Mouse (Mus musculus) thymus, postnatal 36 days (tissue): ENCODE measurements around the gene Micu2.
"Not testable (repeated sequence)": the region's sequence is repeated elsewhere in the genome, so short reads cannot be mapped to it uniquely, and the experiment has no call there.

Experiments
- DNase-seq, 2 experiments: peaks; one replicate each; pipeline ENCODE4 v3.0.0; 2022; ENCODE audit warnings: mixed read lengths in 2 of 2

Gene Micu2

GRCm38 (mm10) chr14:57951089-57951488, 48.0 kb downstream of the Micu2 start:
- DNase-seq = no peak

GRCm38 (mm10) chr14:57945834-57946233, 53.2 kb downstream of the Micu2 start:
- DNase-seq = no peak

DNA sequence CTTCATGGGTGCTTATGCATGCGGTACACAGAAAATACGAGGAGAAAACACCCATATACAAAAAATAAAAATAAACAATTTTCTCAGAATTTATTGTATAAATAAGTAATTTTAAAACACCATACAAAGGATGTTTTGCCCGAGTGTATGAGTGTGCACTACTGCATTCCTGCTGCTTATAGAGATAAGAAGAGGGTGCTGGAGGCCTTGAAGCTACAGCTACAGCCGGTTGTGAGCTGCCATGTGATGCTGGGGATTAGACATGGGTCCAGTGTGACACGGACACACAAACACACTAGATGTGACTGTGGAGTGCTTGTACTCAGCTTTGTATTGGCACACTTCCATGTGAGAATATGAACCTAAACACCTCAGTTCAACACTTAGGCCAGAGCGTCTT, 61.8 kb downstream of the Micu2 start:
- DNase-seq = no peak

GRCm38 (mm10) chr14:57934666-57935065, 64.4 kb downstream of the Micu2 start:
- DNase-seq = no peak

- no peak for DNase-seq
Observed at GRCm38 (mm10) chr14:57933608-57934007, 65.5 kb downstream of the Micu2 start.

DNA sequence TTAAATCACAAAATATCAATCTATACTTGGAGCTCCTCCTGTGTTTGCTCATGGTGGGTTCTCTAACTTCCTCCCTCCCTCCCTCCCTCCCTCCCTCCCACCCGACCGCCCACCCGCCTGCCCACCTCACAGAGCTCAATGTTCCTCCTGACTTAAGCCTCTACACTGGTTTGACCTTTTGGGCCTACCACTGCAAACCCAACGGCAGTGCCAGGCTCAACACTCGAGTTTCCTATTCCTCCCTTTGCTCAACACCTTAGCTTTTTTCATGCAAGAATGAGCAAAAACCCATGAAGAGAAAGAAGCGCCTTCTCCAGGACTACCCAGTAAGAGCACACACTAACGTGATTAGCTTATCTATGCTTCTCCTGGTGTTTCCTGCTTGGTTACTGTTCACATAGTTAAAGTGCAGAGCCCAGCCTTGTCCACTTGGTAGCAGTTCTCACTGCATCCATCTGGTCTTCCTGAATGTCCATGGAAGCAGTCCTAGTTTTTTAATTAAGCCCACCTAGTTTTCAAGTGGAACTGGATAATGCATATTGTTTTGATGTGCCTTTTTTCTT, 66.1 kb downstream of the Micu2 start:
- DNase-seq = no peak

- no peak for DNase-seq
Observed at GRCm38 (mm10) chr14:57921428-57922131, 77.5 kb downstream of the Micu2 start.

DNA sequence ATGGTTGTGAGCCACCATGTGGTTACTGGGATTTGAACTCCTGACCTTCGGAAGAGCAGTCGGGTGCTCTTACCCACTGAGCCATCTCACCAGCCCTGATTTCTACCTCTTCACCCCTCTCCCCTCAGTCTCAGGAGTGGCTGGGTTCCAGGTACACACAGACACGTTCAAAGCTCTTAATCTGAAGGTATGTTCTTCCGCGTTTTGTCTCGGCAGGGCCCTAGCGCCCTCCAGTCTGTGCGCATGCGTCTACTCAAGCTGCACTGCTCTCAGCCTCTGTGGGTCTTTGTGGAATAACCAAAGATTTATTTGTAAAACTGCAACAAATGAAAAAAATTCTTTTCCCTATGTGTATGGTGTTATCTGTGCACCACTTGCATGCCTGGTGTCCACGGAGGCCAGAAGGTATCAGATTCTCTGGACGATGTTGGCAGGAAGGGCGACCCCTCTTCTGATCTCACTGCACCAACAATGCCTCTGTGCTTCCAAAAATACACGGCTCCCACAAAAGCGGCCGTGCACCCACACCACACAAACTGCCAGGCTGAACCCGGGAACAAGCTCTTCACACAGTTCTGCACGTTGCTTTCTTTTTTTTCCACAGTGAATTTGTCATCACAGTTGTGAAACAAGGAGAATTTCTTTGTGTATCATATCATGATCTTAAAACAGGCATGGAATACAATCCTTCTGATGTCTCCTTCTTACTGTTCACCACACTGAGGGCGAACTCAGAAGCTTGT, 78.3 kb downstream of the Micu2 start:
- DNase-seq = no peak

DNA sequence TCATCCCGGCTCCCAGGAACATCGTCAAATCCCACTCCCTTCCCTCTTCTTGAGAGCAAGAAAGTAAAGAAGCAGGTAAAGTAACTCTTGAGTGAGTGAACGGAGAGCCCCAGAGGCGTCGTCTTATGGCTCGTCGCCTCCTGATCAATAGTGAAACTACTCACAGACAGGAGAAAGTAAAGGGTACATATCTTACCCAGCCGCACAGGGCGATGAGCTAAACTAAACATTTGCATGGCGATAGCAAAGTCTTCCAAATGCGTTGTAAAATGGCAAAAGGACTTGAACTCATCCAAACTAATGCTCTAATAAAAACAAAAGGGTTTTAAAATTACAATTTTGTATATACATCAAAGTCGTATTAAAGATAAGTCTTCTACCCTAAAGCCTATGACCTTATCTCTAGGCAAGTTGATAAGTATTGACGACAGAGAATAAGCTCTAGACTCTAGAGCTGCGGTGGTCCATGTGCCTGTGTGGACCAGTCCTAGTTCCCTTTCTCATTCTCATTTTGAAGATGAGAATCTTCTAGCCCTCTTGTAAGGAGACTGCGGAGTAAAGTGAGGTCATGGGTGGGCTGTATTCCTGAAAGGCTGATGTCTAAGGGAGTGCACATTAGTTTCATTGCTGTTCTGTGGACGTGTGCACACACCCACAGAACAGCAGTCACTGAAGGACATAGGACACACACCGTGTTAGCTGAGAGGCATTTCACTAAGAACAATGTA, 79.8 kb downstream of the Micu2 start:
- no peak for DNase-seq

DNA sequence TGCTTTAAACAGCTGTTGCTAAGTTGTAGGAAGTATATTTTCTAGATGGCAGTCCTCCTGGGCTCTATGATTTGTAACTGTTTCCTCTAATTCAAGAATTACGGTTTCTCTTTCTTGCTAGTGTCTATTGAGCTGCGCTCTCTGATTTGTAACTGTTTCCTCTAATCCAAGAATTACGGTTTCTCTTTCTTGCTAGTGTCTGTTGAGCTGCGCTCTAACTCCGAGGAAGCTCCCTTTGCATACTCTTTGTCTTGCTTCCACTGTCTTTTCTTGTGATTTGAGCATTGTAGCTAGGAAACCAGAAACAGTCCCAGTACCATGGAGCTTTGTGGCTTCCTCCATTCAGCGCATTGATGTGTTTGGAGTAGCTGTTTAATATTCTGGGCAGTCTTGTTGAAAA, 83.7 kb downstream of the Micu2 start:
- DNase-seq = no peak

DNA sequence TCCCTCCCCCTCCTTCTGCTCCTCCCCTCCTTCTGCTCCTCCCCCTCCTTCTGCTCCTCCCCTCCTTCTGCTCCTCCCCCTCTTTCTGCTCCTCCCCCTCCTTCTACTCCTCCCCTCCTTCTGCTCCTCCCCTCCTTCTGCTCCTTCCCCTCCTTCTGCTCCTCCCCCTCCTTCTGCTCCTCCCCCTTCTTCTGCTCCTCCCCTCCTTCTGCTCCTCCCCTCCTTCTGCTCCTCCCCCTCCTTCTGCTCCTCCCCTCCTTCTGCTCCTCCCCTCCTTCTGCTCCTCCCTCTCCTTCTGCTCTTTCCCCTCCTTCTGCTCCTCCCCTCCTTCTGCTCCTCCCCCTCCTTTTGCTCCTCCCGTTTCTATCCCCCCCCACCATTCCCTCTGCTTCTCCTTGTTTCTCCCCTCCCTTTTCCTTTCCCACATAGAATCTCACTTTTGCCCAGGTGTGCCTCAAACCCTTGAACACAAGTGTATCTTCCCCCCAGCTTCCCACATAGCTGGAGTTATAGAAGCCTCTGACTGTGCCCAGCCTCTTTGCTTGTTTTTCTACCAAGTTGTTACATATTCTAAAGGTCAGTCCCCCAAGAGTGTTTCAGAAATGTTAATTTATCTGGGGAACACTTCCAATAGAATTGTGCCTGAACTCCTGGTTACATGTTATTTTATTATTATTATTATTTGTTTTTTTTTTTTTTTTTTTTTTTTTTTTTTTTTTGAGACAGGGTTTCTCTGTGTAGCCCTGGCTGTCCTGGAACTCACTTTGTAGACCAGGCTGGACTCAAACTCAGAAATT, 86.7 kb downstream of the Micu2 start:
- DNase-seq = not testable (repeated sequence)

DNA sequence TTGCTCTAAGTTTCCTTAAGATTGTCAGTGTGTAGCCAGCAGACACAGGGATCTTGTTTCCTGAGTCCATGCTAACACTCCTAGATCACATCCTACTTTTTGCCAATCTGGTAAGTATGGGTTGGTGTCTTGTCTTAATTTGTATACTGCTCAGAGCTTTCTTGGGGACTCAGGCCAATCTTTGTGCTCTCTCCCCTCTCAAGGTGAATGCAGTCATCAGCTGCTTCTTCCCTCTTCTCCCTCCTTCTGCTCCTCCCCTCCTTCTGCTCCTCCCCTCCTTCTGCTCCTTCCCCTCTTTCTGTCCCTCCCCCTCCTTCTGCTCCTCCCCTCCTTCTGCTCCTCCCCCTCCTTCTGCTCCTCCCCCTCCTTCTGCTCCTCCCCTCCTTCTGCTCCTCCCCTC, 87.3 kb downstream of the Micu2 start:
- not testable (repeated sequence) for DNase-seq

DNA sequence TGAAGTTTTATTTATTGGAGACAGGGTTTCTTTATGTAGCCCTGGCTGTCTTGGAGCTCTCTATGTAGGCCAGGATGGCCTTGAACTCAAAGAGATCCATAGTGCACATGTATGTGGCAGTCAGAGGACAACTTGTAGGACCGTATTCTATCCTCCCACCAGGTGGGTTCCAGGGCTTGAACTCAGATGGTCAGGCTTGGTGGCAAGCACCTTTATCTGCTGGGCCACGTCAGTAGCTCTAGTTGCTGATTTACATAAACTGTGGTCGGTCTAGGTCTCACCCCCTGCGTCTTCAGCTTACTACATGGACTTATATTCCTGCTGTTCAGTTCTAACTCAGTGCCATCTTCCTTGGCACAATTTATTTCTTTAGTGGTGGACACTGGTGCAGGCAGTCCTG, 87.7 kb downstream of the Micu2 start:
- DNase-seq = no peak

- peak; percentile 83 to 84 for DNase-seq
Observed at GRCm38 (mm10) chr14:57910501-57911068, 88.5 kb downstream of the Micu2 start.

GRCm38 (mm10) chr14:57909297-57909696, 89.8 kb downstream of the Micu2 start:
- no peak for DNase-seq

DNA sequence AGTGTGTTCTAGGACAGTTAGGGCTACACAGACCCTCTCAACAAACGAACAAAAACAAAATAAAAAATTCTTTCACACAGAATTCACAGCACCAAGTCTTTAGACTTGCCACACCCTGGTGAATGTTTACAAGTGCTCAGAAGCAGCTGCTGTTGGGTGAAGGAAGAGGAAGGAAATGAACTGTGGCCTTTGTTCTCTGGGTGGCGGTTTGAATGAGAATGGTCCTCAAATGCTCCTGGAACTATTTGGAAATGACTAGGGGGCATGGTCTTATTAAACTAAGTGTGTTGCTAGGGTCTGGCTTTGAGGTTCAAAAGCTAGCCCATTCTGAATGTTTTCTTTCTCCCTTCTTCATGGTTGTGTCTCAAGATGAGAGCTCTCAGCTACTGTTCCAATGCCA, 90.6 kb downstream of the Micu2 start:
- peak; percentile 43 to 53 for DNase-seq

DNA sequence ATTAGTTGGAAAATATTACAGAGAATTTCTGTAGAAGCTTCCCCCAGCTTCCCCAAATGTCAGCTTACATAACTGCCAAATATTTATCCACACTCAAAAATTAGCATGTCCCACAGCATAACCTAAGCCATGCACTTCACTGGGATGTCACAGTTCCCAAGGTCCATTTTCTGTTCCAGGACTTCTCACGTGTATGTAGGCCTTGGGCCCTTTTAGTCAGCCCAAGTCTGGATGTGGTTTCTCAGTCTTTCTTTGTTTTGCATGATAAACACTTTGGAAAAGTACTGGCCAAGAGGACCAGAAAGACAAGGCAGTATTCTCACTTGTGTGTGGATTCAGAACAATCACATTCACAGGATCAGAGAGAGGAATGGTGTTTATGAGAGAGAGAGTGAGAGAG, 97.1 kb downstream of the Micu2 start:
- no peak for DNase-seq

- DNase-seq = no peak
Observed at GRCm38 (mm10) chr14:57896882-57897281, 102.2 kb downstream of the Micu2 start.

- DNase-seq = not testable (repeated sequence)
Observed at GRCm38 (mm10) chr14:57896088-57896871, 102.8 kb downstream of the Micu2 start.

DNA sequence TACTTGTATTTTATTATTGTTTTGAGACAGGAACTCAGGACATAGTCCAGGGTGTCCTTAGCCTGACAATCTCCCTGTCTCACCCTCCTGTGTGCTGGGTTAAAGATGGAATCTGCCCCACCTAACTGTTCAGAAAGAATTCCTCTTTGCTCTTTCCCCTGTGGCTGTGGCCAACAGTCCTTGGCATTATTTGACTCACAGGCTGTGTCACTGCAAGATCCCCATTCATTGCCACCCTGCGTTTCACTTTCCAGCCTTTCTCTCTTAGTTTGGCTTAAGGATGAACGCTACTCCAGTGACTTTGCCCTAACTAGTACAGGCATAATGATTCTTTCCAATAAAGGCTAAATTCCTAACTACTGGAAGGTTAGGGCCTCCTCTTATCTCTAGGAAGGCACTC, 104.7 kb downstream of the Micu2 start:
- no peak for DNase-seq

- DNase-seq = no peak
Observed at GRCm38 (mm10) chr14:57892961-57893360, 106.1 kb downstream of the Micu2 start.
